Mouse (Mus musculus) left cerebral cortex, adult 2 months (tissue): Measurements from ENCODE around the gene Dars. TPM values are rescaled to one million over a fixed set of nuclear protein-coding genes. Genes with fewer than 3 reads are reported as not detected.

Source experiments
- DNase-seq, 2 experiments: peaks; one replicate each; pipeline ENCODE4 v3.0.0; 2021 to 2022; ENCODE audit warnings: low spot score in 2 of 2, mixed read lengths in 1 of 2; ENCODE audit errors: extremely low spot score in 1 of 2
- H3K27ac ChIP-seq: fragments of 200-600 bp; 2 replicates; pipeline ENCODE4 v1.8.1; 2022
- H3K4me3 ChIP-seq: fragments of 200-600 bp; 2 replicates; pipeline ENCODE4 v1.8.1; 2022
- CTCF ChIP-seq: fragments of 200-600 bp; IDR thresholded peaks from 2 replicates; pipeline ENCODE4 v1.8.1; 2022; ENCODE audit warnings: antibody characterized with exemption, mild to moderate bottlenecking, moderate library complexity
- intact Hi-C: fragments of 180-260 bp; cut with DNase I; formaldehyde crosslinking; loops from one replicate; pipeline ENCODE4 v1.15.1; 2025
- total RNA-seq, 2 experiments: library from RNA; stranded (reverse); gene quantifications; 2 replicates each; pipeline ENCODE4 v1.2.3; 2021

Gene Dars
- total RNA-seq, 2 experiments from 2014 or later, result 48.9 to 49.6 TPM

- intact Hi-C loops, result no loop called here
- DNase-seq, result no peak
- Histone ChIP-seq H3K4me3 (no peak overlapping the region), H3K27ac (no peak overlapping the region)
- TF ChIP-seq CTCF, result no peak
These were observed 10.3 kb downstream of the Dars start for GRCm38 (mm10) chr1:128406846-128407245.

- Histone ChIP-seq H3K4me3 (no peak overlapping the region), H3K27ac (no peak overlapping the region)
- TF ChIP-seq CTCF, result no peak
- DNase-seq, result no peak
- intact Hi-C loops, result no loop called here
These were observed 11.5 kb downstream of the Dars start for GRCm38 (mm10) chr1:128405675-128406074.

GRCm38 (mm10) chr1:128405041-128405481 lies 12.1 kb downstream of the Dars start:
- Histone ChIP-seq H3K4me3 (no peak overlapping the region), H3K27ac (no peak overlapping the region; the same call in 1 of the 2 replicates)
- intact Hi-C loops, result no loop called here
- no peak for DNase-seq
- TF ChIP-seq CTCF, result no peak

GRCm38 (mm10) chr1:128400926-128401325 lies 16.2 kb downstream of the Dars start:
- intact Hi-C loops, result no loop called here

GRCm38 (mm10) chr1:128399941-128400915 lies 16.9 kb downstream of the Dars start:
- intact Hi-C loops, result no loop called here
- H3K4me3 ChIP-seq, result no peak overlapping the region
- no peak for DNase-seq
- no peak overlapping the region for H3K27ac ChIP-seq
- no peak for TF ChIP-seq CTCF

More at GRCm38 (mm10) chr1:128400926-128401325, 16.2 kb downstream of the Dars start:
- TF ChIP-seq CTCF, result no peak
- H3K4me3 ChIP-seq, result no peak overlapping the region
- no peak overlapping the region for H3K27ac ChIP-seq
- no peak for DNase-seq

- TF ChIP-seq CTCF, result no peak
- DNase-seq, result no peak
- intact Hi-C loops, result no loop called here
- no peak overlapping the region for H3K27ac ChIP-seq
- no peak overlapping the region for H3K4me3 ChIP-seq
These were observed 18.3 kb downstream of the Dars start for GRCm38 (mm10) chr1:128398738-128399445.

GRCm38 (mm10) chr1:128394657-128395056 lies 22.5 kb downstream of the Dars start:
- DNase-seq, result no peak
- intact Hi-C loops, result no loop called here
- Histone ChIP-seq H3K4me3 (no peak overlapping the region), H3K27ac (no peak overlapping the region)
- TF ChIP-seq CTCF, result no peak

- no peak overlapping the region for H3K4me3 ChIP-seq
- H3K27ac ChIP-seq, result no peak overlapping the region
- intact Hi-C loops, result no loop called here
- DNase-seq, result no peak
- no peak for TF ChIP-seq CTCF
These were observed 24.8 kb downstream of the Dars start for GRCm38 (mm10) chr1:128392382-128392781.

- DNase-seq, result no peak
- TF ChIP-seq CTCF, result no peak
- Histone ChIP-seq H3K27ac (no peak overlapping the region), H3K4me3 (no peak overlapping the region)
- intact Hi-C loops, result no loop called here
These were observed 30.7 kb downstream of the Dars start for GRCm38 (mm10) chr1:128386487-128386886.

GRCm38 (mm10) chr1:128376841-128377240 lies 40.3 kb downstream of the Dars start:
- intact Hi-C loops, result no loop called here
- Histone ChIP-seq H3K4me3 (no peak overlapping the region), H3K27ac (no peak overlapping the region)
- TF ChIP-seq CTCF, result no peak
- DNase-seq, result no peak

- no peak for DNase-seq
- H3K27ac ChIP-seq, result no peak overlapping the region
- peak; percentile 71 for TF ChIP-seq CTCF
- intact Hi-C loops, result loop anchor here (5.0 kb wide), 1 partner anchor 220 kb away; the partner anchor contains the start of gene Cxcr4
- no peak overlapping the region for H3K4me3 ChIP-seq
These were observed 44.9 kb downstream of the Dars start for GRCm38 (mm10) chr1:128372143-128372860.
